Mouse (Mus musculus): ENCODE data around the gene Kctd19. TPM values are rescaled to one million over a fixed set of nuclear protein-coding genes. Genes with fewer than 3 reads are reported as not detected.

Kctd19 gene
- polyA plus RNA-seq, 1 experiment from 2014 or later = not detected

DNA sequence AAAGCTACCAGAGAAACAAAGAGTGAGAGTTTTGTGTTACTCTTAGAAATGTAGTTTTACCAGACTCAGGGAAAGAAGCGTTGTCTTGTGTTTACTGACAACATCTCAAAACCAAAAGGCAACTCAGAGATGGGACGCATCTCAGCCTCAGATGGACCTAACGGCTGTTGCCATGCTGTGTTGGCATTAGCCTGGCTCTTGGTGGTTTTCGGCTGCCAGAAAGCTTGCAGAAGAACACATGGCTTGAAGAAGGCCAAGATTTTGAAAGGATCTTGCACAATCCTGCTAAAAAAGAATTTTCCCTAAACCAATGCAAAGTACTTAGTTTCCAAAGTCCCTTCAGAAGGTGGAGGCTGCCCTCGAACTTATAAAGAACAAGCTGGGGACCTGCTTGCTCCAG lies 29.4 kb upstream of the Kctd19 start:
- Histone ChIP-seq H3K4me3 (replicated peaks) (no peak overlapping the region), H3K27me3 (no peaks in the 10 kb centered on the region), H3K9me3 (replicated peaks) (no peaks in the 10 kb centered on the region), H3K4me2 (no peak overlapping the region), H3K4me1 (peaks cover 8% of the 10 kb centered on the region), H3K36me3 (no peaks in the 10 kb centered on the region), H3K27ac (no peak overlapping the region), H3K9ac (no peak overlapping the region)
- no peak for ATAC-seq (replicated peaks; ENCODE audit: low FRiP score)
- 91% methylated on average over 5 of the region's 5 CpGs for WGBS

DNA sequence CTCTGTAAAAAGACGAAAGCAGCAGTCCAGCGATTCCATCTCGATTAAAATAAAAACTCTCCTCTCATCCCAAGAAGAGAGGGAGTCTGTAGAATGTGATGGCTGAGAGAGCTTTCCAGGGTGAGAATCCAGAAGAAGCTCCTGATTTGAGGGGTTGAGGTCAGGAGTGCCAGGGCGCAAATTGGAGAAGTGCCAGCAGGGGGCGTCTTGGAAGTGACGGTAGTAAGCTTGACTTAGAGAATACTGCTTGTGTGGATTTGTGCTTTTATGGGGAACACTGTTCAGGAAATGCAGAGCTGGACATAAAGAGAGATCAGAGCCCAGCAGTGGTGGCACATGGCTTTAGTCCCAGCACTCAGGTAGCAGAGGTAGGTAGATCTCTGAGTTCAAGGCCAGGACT lies 28.1 kb upstream of the Kctd19 start:
- Histone ChIP-seq H3K27me3 (no peaks in the 10 kb centered on the region), H3K4me1 (peaks cover 8% of the 10 kb centered on the region), H3K4me2 (no peak overlapping the region), H3K27ac (no peak overlapping the region), H3K36me3 (no peaks in the 10 kb centered on the region), H3K9ac (no peak overlapping the region), H3K4me3 (replicated peaks) (no peak overlapping the region), H3K9me3 (replicated peaks) (no peaks in the 10 kb centered on the region)
- whole genome bisulfite sequencing = 7% methylated on average over 6 of the region's 6 CpGs
- no peak for ATAC-seq (replicated peaks; ENCODE audit: low FRiP score)

DNA sequence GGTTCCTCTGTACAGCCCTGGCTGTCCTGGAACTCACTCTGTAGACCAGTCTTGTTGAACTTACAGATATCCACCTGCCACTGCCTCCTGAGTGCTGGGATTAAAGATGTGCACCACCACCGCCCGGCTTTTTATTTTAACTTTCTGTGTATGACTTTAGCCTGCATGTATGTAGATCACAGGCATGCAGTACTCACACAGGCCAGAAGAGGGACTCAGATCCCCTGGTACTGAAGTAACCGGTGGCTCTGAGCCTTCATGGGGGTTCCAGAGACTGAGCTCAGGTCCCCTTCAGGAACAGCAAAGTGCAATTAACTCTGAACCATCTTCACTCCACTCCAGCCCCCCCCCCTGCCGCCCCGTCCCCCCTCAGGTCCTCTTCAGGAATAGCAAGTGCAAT lies 25.6 kb upstream of the Kctd19 start:
- WGBS = 44% methylated on average over 5 of the region's 5 CpGs
- H3K9me3 ChIP-seq (replicated peaks) = no peaks in the 10 kb centered on the region
- no peaks in the 10 kb centered on the region for H3K27me3 ChIP-seq
- H3K4me1 ChIP-seq = 0 out of 2 replicates have a peak, but pooled peaks cover under 1% of the 10 kb centered on the region
- H3K27ac ChIP-seq = no peak overlapping the region
- no peak overlapping the region for H3K4me2 ChIP-seq
- H3K9ac ChIP-seq = no peak overlapping the region
- H3K36me3 ChIP-seq = no peaks in the 10 kb centered on the region
- no peak overlapping the region for H3K4me3 ChIP-seq (replicated peaks)
- ATAC-seq (replicated peaks; ENCODE audit: low FRiP score) = no peak

DNA sequence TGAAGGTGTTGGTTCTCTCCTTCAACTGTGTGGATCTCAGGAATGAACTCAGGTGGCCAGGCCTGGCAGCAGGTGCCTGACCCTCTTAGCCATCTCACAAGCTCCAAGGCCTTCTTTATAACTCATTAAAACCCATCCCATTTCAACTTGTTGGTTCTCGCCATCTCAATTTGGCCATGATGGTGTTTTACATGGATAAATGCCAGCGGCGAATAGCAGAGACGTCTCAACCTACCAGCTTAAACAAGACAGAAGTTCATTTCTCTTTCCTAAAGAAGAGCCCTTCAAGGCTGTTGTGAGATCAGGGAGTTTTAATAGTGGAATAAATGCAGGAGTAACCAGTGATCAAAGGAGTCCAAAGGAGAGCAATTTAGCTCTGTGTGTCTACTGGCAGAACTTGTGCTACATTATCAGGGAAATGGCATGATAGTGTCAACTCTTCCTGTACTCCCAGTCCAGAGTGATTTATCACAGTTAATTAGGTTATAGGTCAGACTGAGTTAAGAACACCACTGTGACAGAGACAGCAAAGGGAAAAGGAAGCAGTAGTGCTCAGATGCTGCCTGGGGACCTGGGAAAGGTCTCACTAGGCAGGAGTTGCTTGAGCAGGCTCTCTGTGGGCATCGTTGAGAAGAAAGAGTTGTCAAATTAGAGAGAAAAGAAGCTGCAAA lies 23.9 kb upstream of the Kctd19 start:
- Histone ChIP-seq H3K27me3 (no peaks in the 10 kb centered on the region), H3K4me2 (no peak overlapping the region), H3K9ac (no peak overlapping the region), H3K36me3 (no peaks in the 10 kb centered on the region), H3K9me3 (replicated peaks) (no peaks in the 10 kb centered on the region), H3K4me1 (0 out of 2 replicates have a peak, but pooled peaks cover 4% of the 10 kb centered on the region), H3K4me3 (replicated peaks) (no peak overlapping the region), H3K27ac (no peak overlapping the region)
- 80% methylated on average over 5 of the region's 5 CpGs for WGBS
- no peak for ATAC-seq (replicated peaks; ENCODE audit: low FRiP score)

DNA sequence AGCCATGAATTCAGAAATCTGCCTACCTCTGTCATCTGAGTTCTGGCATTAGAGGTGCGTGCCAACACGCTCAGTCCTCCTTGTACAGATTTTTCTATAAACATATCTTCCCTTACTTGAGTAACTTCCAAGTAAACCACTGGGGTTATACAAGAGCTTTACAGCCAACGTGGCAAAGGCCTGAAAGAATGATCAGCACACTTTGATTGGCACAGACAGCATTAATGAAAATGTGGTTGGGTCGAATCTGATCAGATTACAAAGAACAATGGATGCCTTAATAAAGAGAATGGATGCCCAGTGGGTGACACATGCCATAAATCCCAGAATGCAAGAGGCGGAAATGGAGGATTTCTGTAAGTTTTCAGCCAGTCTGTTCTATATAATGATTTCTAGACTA lies 22.9 kb upstream of the Kctd19 start:
- H3K4me1 ChIP-seq = 0 out of 2 replicates have a peak, but pooled peaks cover 4% of the 10 kb centered on the region
- H3K9me3 ChIP-seq (replicated peaks) = no peaks in the 10 kb centered on the region
- no peaks in the 10 kb centered on the region for H3K36me3 ChIP-seq
- 70% methylated on average over 5 of the region's 5 CpGs for WGBS
- H3K27ac ChIP-seq = no peak overlapping the region
- ATAC-seq (replicated peaks; ENCODE audit: low FRiP score) = no peak
- no peak overlapping the region for H3K4me2 ChIP-seq
- H3K9ac ChIP-seq = no peak overlapping the region
- H3K27me3 ChIP-seq = no peaks in the 10 kb centered on the region
- H3K4me3 ChIP-seq (replicated peaks) = no peak overlapping the region

DNA sequence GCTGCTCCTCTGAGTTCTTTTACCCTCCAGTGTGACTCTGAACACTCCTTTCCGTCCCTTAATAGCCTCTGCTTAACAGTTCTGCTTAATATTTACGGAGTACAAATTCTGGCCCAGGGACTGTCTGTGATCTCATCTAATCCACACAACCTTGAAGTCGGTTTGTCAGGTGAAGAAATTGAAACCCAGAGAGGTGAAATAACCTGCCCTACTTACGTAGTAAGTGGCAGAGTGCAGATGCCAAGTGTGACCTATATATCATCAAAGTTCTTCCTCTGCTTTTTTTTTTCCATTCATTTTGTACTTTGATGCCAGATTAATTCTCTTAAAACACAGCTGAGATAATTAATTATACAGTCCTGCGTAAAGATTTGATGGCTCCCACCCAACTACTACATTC lies 20.8 kb upstream of the Kctd19 start:
- no peaks in the 10 kb centered on the region for H3K27me3 ChIP-seq
- no peaks in the 10 kb centered on the region for H3K9me3 ChIP-seq (replicated peaks)
- no peak overlapping the region for H3K4me2 ChIP-seq
- no peak overlapping the region for H3K4me3 ChIP-seq (replicated peaks)
- 50% methylated on average over 5 of the region's 5 CpGs for WGBS
- 0 out of 2 replicates have a peak, but pooled peaks cover 4% of the 10 kb centered on the region for H3K4me1 ChIP-seq
- H3K9ac ChIP-seq = no peak overlapping the region
- H3K27ac ChIP-seq = no peak overlapping the region
- no peaks in the 10 kb centered on the region for H3K36me3 ChIP-seq
- ATAC-seq (replicated peaks; ENCODE audit: low FRiP score) = no peak

DNA sequence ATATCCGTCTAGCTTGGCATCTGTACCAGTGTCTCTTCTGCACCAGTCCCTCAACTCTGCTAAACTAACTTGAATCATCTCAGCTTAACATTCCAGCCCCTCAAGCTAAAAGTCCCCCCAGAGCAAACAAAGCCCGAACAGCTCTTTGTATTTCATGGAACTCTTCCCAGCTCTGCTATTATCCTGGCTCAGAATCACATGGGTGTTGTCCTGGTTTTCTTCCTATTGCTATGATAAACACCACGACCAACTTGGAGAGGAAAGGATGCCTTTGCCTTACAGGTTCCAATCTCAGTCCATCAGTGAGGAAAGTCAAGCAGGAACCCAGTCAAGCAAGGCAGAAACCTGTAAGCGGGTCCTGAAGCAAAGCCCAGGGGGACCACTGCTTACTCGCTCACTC lies 20.2 kb upstream of the Kctd19 start:
- no peak for ATAC-seq (replicated peaks; ENCODE audit: low FRiP score)
- H3K9ac ChIP-seq = no peak overlapping the region
- 56% methylated on average over 5 of the region's 5 CpGs for WGBS

DNA sequence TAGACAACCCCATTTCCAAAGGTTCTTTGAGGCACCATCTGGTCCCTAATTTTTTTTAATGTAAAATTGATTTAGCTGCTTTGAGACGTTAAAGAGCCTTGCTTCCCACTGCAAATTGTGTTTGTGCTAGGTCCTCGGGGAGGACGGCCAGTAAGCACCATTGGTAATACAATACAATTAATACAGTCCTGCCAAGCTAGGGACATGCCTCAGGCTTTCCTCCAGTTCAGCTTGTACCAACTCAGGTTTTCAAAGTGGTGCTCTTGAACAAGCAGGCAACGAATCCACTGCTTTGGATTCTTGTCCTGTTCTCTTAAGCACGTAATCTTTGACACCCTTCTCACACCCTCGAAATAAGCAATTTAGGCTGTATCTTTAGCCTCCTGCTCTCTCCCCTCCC lies 19.7 kb upstream of the Kctd19 start:
- Histone ChIP-seq H3K4me2 (no peak overlapping the region), H3K27ac (no peak overlapping the region), H3K36me3 (no peaks in the 10 kb centered on the region), H3K4me1 (0 out of 2 replicates have a peak, but pooled peaks cover 4% of the 10 kb centered on the region), H3K4me3 (replicated peaks) (no peak overlapping the region), H3K9ac (no peak overlapping the region), H3K27me3 (no peaks in the 10 kb centered on the region), H3K9me3 (replicated peaks) (no peaks in the 10 kb centered on the region)
- ATAC-seq (replicated peaks; ENCODE audit: low FRiP score) = no peak
- 38% methylated on average over 6 of the region's 6 CpGs for WGBS

More for the DNA sequence above, 20.2 kb upstream of the Kctd19 start:
- Histone ChIP-seq H3K27ac (no peak overlapping the region), H3K4me1 (0 out of 2 replicates have a peak, but pooled peaks cover 4% of the 10 kb centered on the region), H3K9me3 (replicated peaks) (no peaks in the 10 kb centered on the region), H3K4me3 (replicated peaks) (no peak overlapping the region), H3K4me2 (no peak overlapping the region), H3K27me3 (no peaks in the 10 kb centered on the region), H3K36me3 (no peaks in the 10 kb centered on the region)

DNA sequence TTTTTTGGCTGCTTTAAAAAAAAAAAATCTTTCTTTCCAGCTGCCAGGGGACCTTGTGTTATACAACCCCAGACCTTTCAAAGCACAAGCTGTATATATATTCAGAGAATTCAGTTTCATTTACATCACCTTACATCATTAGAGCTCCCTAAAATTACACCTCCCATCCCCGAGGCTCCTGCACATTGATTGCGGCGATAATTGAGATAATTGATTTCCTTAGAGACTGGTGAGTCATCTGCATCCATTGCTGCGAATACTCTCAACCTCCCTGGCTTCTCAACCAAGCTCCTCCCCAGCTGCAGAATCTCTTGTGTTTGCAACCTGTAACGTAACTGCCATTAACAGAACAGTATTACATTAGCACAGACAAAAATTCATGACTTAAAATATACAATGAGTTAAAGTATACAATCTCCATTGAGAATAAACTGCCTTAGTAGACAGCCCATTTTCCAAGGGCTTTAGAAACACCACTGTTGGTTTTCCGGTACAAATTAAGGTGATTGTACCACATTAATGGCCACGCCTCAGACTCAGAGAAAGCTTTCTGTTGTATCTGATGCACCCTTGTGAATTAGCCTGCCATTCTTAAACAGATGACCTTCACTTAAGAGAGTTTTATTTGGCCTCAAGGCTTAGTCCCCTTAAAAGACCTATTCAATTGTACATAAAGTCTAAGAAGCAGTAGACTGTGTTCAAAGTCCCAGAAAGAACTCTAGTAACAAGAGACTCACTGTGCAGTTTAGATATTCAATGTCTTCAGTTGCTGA lies 18.6 kb upstream of the Kctd19 start:
- Histone ChIP-seq H3K9me3 (replicated peaks) (no peaks in the 10 kb centered on the region), H3K4me3 (replicated peaks) (no peak overlapping the region), H3K36me3 (no peaks in the 10 kb centered on the region), H3K27ac (no peak overlapping the region), H3K27me3 (no peaks in the 10 kb centered on the region), H3K4me2 (no peak overlapping the region), H3K9ac (no peak overlapping the region), H3K4me1 (0 out of 2 replicates have a peak, but pooled peaks cover 4% of the 10 kb centered on the region)
- no peak for ATAC-seq (replicated peaks; ENCODE audit: low FRiP score)
- WGBS = 67% methylated on average over 7 of the region's 7 CpGs

DNA sequence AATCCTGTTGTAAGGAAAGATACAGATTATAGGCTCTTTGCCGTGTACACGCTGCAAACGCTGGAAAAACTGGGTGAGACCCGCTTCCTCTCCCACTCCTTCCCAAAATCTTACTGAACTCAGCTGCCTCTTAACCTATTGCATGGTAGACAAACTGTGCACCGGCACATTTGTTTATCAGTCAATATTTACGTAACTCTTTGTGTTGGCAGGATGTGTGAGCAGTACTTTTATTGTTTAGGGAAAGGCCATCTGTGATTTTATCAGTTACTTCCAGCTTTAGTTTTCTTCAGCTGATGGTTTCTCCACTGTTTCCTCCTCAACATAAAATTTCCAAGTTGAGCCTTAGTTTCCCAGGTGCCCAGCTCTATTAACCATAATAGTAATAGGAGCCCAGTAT lies 13.6 kb upstream of the Kctd19 start:
- no peaks in the 10 kb centered on the region for H3K9me3 ChIP-seq (replicated peaks)
- no peak overlapping the region for H3K4me2 ChIP-seq
- no peak overlapping the region for H3K9ac ChIP-seq
- no peak overlapping the region for H3K4me3 ChIP-seq (replicated peaks)
- ATAC-seq (replicated peaks; ENCODE audit: low FRiP score) = no peak
- WGBS = 74% methylated on average over 6 of the region's 6 CpGs
- H3K27me3 ChIP-seq = no peaks in the 10 kb centered on the region
- no peak overlapping the region for H3K27ac ChIP-seq
- no peaks in the 10 kb centered on the region for H3K4me1 ChIP-seq
- no peaks in the 10 kb centered on the region for H3K36me3 ChIP-seq

DNA sequence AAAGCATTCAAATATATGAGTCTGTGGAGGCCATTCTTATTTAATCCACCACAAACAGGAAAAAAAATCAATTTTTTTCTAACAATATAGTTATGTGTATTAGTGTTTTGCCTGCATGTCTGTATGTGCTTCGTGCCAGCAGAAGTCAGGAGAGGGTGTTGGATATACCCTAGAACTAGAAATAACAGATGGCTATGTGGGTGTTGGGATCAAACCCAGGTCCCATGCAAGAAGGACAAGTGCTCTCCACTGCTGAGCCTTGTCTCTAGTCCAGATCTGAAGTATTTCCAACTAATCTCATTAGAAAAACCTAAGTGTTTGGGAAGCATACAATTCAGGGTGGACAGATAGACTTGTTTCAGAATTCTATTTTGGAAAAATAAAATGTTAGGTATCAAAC lies 8.7 kb upstream of the Kctd19 start:
- Histone ChIP-seq H3K27me3 (no peaks in the 10 kb centered on the region), H3K9me3 (replicated peaks) (no peaks in the 10 kb centered on the region), H3K4me2 (no peak overlapping the region), H3K4me3 (replicated peaks) (no peak overlapping the region), H3K4me1 (no peaks in the 10 kb centered on the region), H3K36me3 (no peaks in the 10 kb centered on the region), H3K27ac (no peak overlapping the region), H3K9ac (no peak overlapping the region)
- WGBS = 79% methylated on average over 1 of the region's 1 CpGs
- no peak for ATAC-seq (replicated peaks; ENCODE audit: low FRiP score)

DNA sequence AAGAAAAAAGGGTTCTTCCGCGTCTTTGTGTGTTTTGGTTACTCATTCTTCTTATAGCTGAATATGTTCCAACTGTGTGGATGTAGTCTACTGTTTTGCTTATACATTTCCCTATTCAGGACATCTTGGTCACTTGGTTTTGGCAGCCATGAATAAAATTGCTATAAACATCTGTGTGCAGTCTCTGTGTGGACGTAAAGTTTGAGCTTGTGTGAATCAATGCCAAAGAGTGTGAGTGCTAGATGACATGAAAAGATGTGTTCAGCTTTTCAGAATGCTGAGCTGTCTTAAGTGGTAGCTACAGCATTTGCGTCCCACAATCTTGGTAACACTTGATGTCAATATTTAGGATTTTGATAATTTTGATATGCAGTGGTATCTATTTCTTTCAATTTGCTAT lies 6.5 kb upstream of the Kctd19 start:
- H3K4me2 ChIP-seq = no peak overlapping the region
- WGBS = 88% methylated on average over 4 of the region's 4 CpGs
- no peak overlapping the region for H3K9ac ChIP-seq
- no peaks in the 10 kb centered on the region for H3K36me3 ChIP-seq
- ATAC-seq (replicated peaks; ENCODE audit: low FRiP score) = no peak
- H3K27me3 ChIP-seq = peaks cover 10% of the 10 kb centered on the region; the same call in 1 of the 2 replicates
- H3K4me1 ChIP-seq = no peaks in the 10 kb centered on the region
- H3K27ac ChIP-seq = no peak overlapping the region
- H3K9me3 ChIP-seq (replicated peaks) = no peaks in the 10 kb centered on the region
- no peak overlapping the region for H3K4me3 ChIP-seq (replicated peaks)
